Mouse (Mus musculus) CH12.LX (cell line): ENCODE measurements around the gene Slu7. TPM values are rescaled to one million over a fixed set of nuclear protein-coding genes. Genes with fewer than 3 reads are reported as not detected.

Source experiments
- DNase-seq: peaks from one replicate; pipeline ENCODE4 v3.0.0-alpha.2; 2013; ENCODE audit errors: extremely low read depth
- H3K27ac ChIP-seq: 2 replicates; pipeline ENCODE4 v1.5.1; 2012; ENCODE audit warnings: low read depth, mild to moderate bottlenecking, control low read depth, moderate library complexity; ENCODE audit not compliant: insufficient read depth
- H3K27me3 ChIP-seq: replicated peaks from 2 replicates; pipeline ENCODE3; 2012; ENCODE audit warnings: inconsistent platforms
- H3K36me3 ChIP-seq, 2 experiments: replicated peaks in 1 of 2; 2 replicates each; pipeline versions ENCODE3 to v1.6.1; 2012; ENCODE audit warnings: inconsistent platforms in 1 of 2, low read length in 1 of 2, mild to moderate bottlenecking in 1 of 2, mixed read lengths in 1 of 2, moderate library complexity in 1 of 2; ENCODE audit not compliant: control insufficient read depth in 1 of 2, insufficient read depth in 1 of 2
- H3K4me1 ChIP-seq, 2 experiments: 2 replicates each; pipeline ENCODE4 v1.6.1; 2012; ENCODE audit warnings: inconsistent platforms in 1 of 2, moderate library complexity in 1 of 2; ENCODE audit not compliant: insufficient read depth in 2 of 2, control insufficient read depth in 1 of 2
- H3K4me2 ChIP-seq: 2 replicates; pipeline ENCODE4 v1.6.1; 2012; ENCODE audit warnings: low read depth, mild to moderate bottlenecking, control low read depth; ENCODE audit not compliant: poor library complexity, insufficient read depth, severe bottlenecking
- H3K4me3 ChIP-seq, 3 experiments: fragments of 150-350 bp in 1 of 3; sonication (generic) in 1 of 3; replicated peaks in 1 of 3; 2 replicates each; pipeline versions ENCODE3 to v1.5.1; 2011 to 2012; ENCODE audit warnings: low read depth in 2 of 3, low read length in 2 of 3, mild to moderate bottlenecking in 2 of 3, moderate library complexity in 2 of 3, control low read depth in 1 of 3, improper control_type of control experiment in 1 of 3, inconsistent platforms in 1 of 3, mixed read lengths in 1 of 3; ENCODE audit not compliant: poor library complexity in 1 of 3
- H3K79me2 ChIP-seq: replicated peaks from 2 replicates; pipeline ENCODE4 v1.6.1; 2012; ENCODE audit warnings: mild to moderate bottlenecking, moderate library complexity; ENCODE audit not compliant: control insufficient read depth, poor library complexity, insufficient read depth, severe bottlenecking; ENCODE audit errors: extremely low read depth
- H3K9ac ChIP-seq: 2 replicates; pipeline ENCODE4 v1.6.1; 2012; ENCODE audit warnings: low read depth, mild to moderate bottlenecking, control low read depth, moderate library complexity; ENCODE audit not compliant: insufficient read depth
- H3K9me3 ChIP-seq: replicated peaks from 2 replicates; pipeline ENCODE3; 2012; ENCODE audit warnings: low read length, inconsistent platforms, mixed read lengths
- BHLHE40 ChIP-seq: IDR thresholded peaks from 2 replicates; pipeline ENCODE4 v1.6.1; 2011; ENCODE audit warnings: mild to moderate bottlenecking, low read depth, low read length, improper control_type of control experiment
- CHD1 ChIP-seq: IDR thresholded peaks from 2 replicates; pipeline ENCODE4 v1.6.1; 2012; ENCODE audit warnings: low read depth, low read length, improper control_type of control experiment, inconsistent platforms
- CHD2 ChIP-seq: IDR thresholded peaks from 2 replicates; pipeline ENCODE4 v1.6.1; 2011; ENCODE audit warnings: low read length, improper control_type of control experiment
- CTCF ChIP-seq, 2 experiments: IDR thresholded peaks in 1 of 2; conservative IDR thresholded peaks in 1 of 2; 2 replicates each; pipeline ENCODE4 v1.5.1; 2011 to 2012; ENCODE audit warnings: low read depth in 2 of 2, low read length in 2 of 2, improper control_type of control experiment in 1 of 2, inconsistent platforms in 1 of 2, mild to moderate bottlenecking in 1 of 2, moderate library complexity in 1 of 2
- E2F4 ChIP-seq: IDR thresholded peaks from 2 replicates; pipeline ENCODE4 v1.6.1; 2011; ENCODE audit warnings: low read depth, low read length, improper control_type of control experiment; ENCODE audit not compliant: insufficient replicate concordance
- ELF1 ChIP-seq: IDR thresholded peaks from 2 replicates; pipeline ENCODE4 v1.6.1; 2014; ENCODE audit warnings: low read depth, mild to moderate bottlenecking, inconsistent platforms, low read length, improper control_type of control experiment
- EP300 ChIP-seq: IDR thresholded peaks from 2 replicates; pipeline ENCODE4 v1.6.1; 2011; ENCODE audit warnings: low read length, improper control_type of control experiment
- ETS1 ChIP-seq: conservative IDR thresholded peaks from 2 replicates; pipeline ENCODE4 v1.6.1; 2012; ENCODE audit warnings: low read depth, mild to moderate bottlenecking, inconsistent platforms, low read length, improper control_type of control experiment, moderate library complexity
- GABPA ChIP-seq: IDR thresholded peaks from 2 replicates; pipeline ENCODE4 v1.6.1; 2012; ENCODE audit warnings: low read depth, low read length, improper control_type of control experiment, inconsistent platforms; ENCODE audit not compliant: insufficient replicate concordance
- HCFC1 ChIP-seq: IDR thresholded peaks from 2 replicates; pipeline ENCODE4 v1.6.1; 2012; ENCODE audit warnings: low read depth, mild to moderate bottlenecking, inconsistent platforms, low read length, improper control_type of control experiment
- IRF4 ChIP-seq: IDR thresholded peaks from 2 replicates; pipeline ENCODE4 v1.6.1; 2014; ENCODE audit warnings: low read depth, mild to moderate bottlenecking, inconsistent platforms, low read length, improper control_type of control experiment
- JUN ChIP-seq: IDR thresholded peaks from 2 replicates; pipeline ENCODE4 v1.6.1; 2011; ENCODE audit warnings: low read depth, mild to moderate bottlenecking, low read length, improper control_type of control experiment, moderate library complexity; ENCODE audit not compliant: insufficient read depth
- JUND ChIP-seq: conservative IDR thresholded peaks from 2 replicates; pipeline ENCODE4 v1.6.1; 2011; ENCODE audit warnings: low read depth, low read length, improper control_type of control experiment
- KAT2A ChIP-seq: IDR thresholded peaks from 2 replicates; pipeline ENCODE4 v1.6.1; 2012; ENCODE audit warnings: low read length, improper control_type of control experiment, inconsistent platforms; ENCODE audit not compliant: insufficient replicate concordance
- MAFK ChIP-seq: IDR thresholded peaks from 2 replicates; pipeline ENCODE4 v1.6.1; 2011; ENCODE audit warnings: low read length, improper control_type of control experiment; ENCODE audit not compliant: insufficient replicate concordance
- MAX ChIP-seq: IDR thresholded peaks from 2 replicates; pipeline ENCODE4 v1.6.1; 2011; ENCODE audit warnings: low read length, improper control_type of control experiment
- MAZ ChIP-seq: IDR thresholded peaks from 2 replicates; pipeline ENCODE4 v1.6.1; 2012; ENCODE audit warnings: low read depth, mild to moderate bottlenecking, inconsistent platforms, low read length, improper control_type of control experiment, moderate library complexity
- MEF2A ChIP-seq: IDR thresholded peaks from 2 replicates; pipeline ENCODE4 v1.6.1; 2014; ENCODE audit warnings: low read depth, mild to moderate bottlenecking, inconsistent platforms, low read length, improper control_type of control experiment, borderline replicate concordance
- MXI1 ChIP-seq: IDR thresholded peaks from 2 replicates; pipeline ENCODE4 v1.6.1; 2011; ENCODE audit warnings: mild to moderate bottlenecking, low read depth, low read length, improper control_type of control experiment
- MYC ChIP-seq: IDR thresholded peaks from 2 replicates; pipeline ENCODE4 v1.6.1; 2011; ENCODE audit warnings: low read depth, mild to moderate bottlenecking, improper control_type of control experiment, low read length
- NELFE ChIP-seq: IDR thresholded peaks from 2 replicates; pipeline ENCODE4 v1.6.1; 2011; ENCODE audit warnings: low read depth, low read length, improper control_type of control experiment
- NRF1 ChIP-seq: IDR thresholded peaks from 2 replicates; pipeline ENCODE4 v1.6.1; 2014; ENCODE audit warnings: low read depth, mild to moderate bottlenecking, inconsistent platforms, low read length, improper control_type of control experiment, moderate library complexity
- PAX5 ChIP-seq: IDR thresholded peaks from 2 replicates; pipeline ENCODE4 v1.6.1; 2012; ENCODE audit warnings: low read length, inconsistent platforms, mixed read lengths
- POLR2A ChIP-seq: IDR thresholded peaks from 2 replicates; pipeline ENCODE4 v1.6.1; 2011; ENCODE audit warnings: low read depth, mild to moderate bottlenecking, improper control_type of control experiment, low read length
- POLR2AphosphoS2 ChIP-seq: IDR thresholded peaks from 2 replicates; pipeline ENCODE4 v1.6.1; 2011; ENCODE audit warnings: low read depth, low read length, improper control_type of control experiment
- RAD21 ChIP-seq: IDR thresholded peaks from 2 replicates; pipeline ENCODE4 v1.6.1; 2011; ENCODE audit warnings: low read depth, mild to moderate bottlenecking, low read length, improper control_type of control experiment, moderate library complexity
- RCOR1 ChIP-seq: conservative IDR thresholded peaks from 2 replicates; pipeline ENCODE4 v1.6.1; 2012; ENCODE audit warnings: low read depth, mild to moderate bottlenecking, inconsistent platforms, low read length, improper control_type of control experiment
- SIN3A ChIP-seq: IDR thresholded peaks from 2 replicates; pipeline ENCODE4 v1.6.1; 2012; ENCODE audit warnings: low read length, improper control_type of control experiment, inconsistent platforms
- SMC3 ChIP-seq: IDR thresholded peaks from 2 replicates; pipeline ENCODE4 v1.6.1; 2011; ENCODE audit warnings: low read depth, low read length, improper control_type of control experiment
- TBP ChIP-seq: conservative IDR thresholded peaks from 2 replicates; pipeline ENCODE4 v1.6.1; 2011; ENCODE audit warnings: low read depth, low read length, improper control_type of control experiment
- TCF12 ChIP-seq: IDR thresholded peaks from 2 replicates; pipeline ENCODE4 v1.6.1; 2014; ENCODE audit warnings: low read depth, mild to moderate bottlenecking, inconsistent platforms, low read length, improper control_type of control experiment
- UBTF ChIP-seq: IDR thresholded peaks from 2 replicates; pipeline ENCODE4 v1.6.1; 2012; ENCODE audit warnings: low read depth, mild to moderate bottlenecking, inconsistent platforms, low read length, improper control_type of control experiment, moderate library complexity
- USF1 ChIP-seq: IDR thresholded peaks from 2 replicates; pipeline ENCODE4 v1.6.1; 2014; ENCODE audit warnings: low read depth, mild to moderate bottlenecking, inconsistent platforms, low read length, improper control_type of control experiment
- USF2 ChIP-seq: conservative IDR thresholded peaks from 2 replicates; pipeline ENCODE4 v1.6.1; 2011; ENCODE audit warnings: low read depth, low read length, improper control_type of control experiment
- ZC3H11A ChIP-seq: IDR thresholded peaks from 2 replicates; pipeline ENCODE4 v1.6.1; 2012; ENCODE audit warnings: low read depth, mild to moderate bottlenecking, inconsistent platforms, low read length, improper control_type of control experiment
- ZKSCAN1 ChIP-seq: IDR thresholded peaks from 2 replicates; pipeline ENCODE4 v1.6.1; 2012; ENCODE audit warnings: low read depth, inconsistent platforms, low read length, improper control_type of control experiment, borderline replicate concordance
- ZMIZ1 ChIP-seq: IDR thresholded peaks from 2 replicates; pipeline ENCODE4 v1.6.1; 2012; ENCODE audit warnings: low read depth, mild to moderate bottlenecking, inconsistent platforms, low read length, improper control_type of control experiment
- ZNF384 ChIP-seq: IDR thresholded peaks from 2 replicates; pipeline ENCODE4 v1.6.1; 2012; ENCODE audit warnings: low read depth, low read length, improper control_type of control experiment, inconsistent platforms
- dilution Hi-C: fragments of 300-500 bp; cut with MboI; formaldehyde crosslinking; loops from 2 replicates; pipeline ENCODE4 v1.14.3; 2020; ENCODE audit warnings: low sequenced_read_pairs; ENCODE audit not compliant: extremely low pct_unique_long_range_greater_than_20kb, extremely low pct_ligation_motif_present
- in situ Hi-C: fragments of 300-500 bp; cut with MboI; formaldehyde crosslinking; loops from 3 replicates; pipeline ENCODE4 v1.14.3; 2019; ENCODE audit warnings: low sequenced_read_pairs, low pct_ligation_motif_present, low pct_unique_long_range_greater_than_20kb, mixed read lengths
- polyA plus RNA-seq: library from polyadenylated mRNA; unstranded; fragments of >175 nt; gene quantifications from 2 replicates; pipeline ENCODE4 v1.2.1, GENCODE M21; 2012; ENCODE audit warnings: low read depth; ENCODE audit not compliant: insufficient read length
- total RNA-seq, 2 experiments: library from RNA; depleted of rRNA; stranded (reverse); fragments of 300-350 nt in 1 of 2; fragments of >200 nt in 1 of 2; gene quantifications; 2 replicates each; pipeline ENCODE4 v1.2.3; 2012 to 2014

Slu7 gene
- 41.6 and 43.0 TPM in 2 replicates for total RNA-seq (2012; rRNA removed)
- total RNA-seq (2014; rRNA removed): 60.3 and 68.8 TPM in 2 replicates
- 66.8 and 78.7 TPM in 2 replicates for polyA plus RNA-seq

DNA sequence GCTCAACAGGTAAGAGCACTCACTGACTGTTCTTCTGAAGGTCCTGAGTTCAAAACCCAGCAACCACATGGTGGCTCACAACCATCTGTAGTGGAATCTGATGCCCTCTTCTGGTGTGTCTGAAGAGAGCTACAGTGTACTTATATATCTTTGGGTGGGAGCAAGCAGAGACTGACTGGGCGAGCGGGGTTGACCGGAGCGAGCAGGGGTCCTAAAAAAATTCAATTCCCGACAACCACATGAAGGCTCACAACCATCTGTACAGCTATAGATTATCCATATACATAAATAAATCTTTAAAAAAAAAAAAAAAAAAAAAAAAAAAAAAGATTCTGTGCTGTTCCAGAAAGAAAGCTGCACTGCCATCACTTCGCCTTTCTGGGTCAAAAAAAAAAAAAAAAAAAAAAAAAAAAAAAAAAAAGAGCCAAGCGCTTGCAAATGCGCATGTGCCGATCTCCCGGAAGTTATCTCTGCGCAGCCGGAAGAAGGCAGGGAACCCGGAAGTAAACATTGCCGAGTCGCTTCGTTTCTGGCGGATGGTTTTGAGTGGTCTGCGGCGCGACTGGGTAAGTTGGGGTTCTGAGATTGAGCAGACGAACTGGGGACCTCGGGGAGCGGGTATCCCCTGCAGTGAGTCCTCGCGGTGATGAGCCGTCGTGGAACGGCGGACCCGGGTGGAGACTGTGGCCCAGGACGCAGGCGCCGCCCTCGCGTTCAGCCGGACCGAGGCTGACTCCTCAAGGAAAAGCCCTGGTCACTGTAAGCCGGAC, at the start of gene Slu7:
Gene Slu7, plus strand, starts transcription at position 491 of the 770 bp plus-strand sequence.
- peaks cover 7 to 14% of the 10 kb centered on the region in 2 experiments for H3K4me1 ChIP-seq
- H3K27ac ChIP-seq: peak within 1 kb of the TSS; percentile 23; the same call in 1 of the 2 replicates
- peak within 1 kb of the TSS; percentile 89 for H3K9ac ChIP-seq
- H3K9me3 ChIP-seq: no peaks in the 10 kb centered on the region
- TF ChIP-seq ZMIZ1: no peak
- TF ChIP-seq MAZ: no peak
- TF ChIP-seq MAX: no peak; the same call in 1 of the 2 replicates
- no peak for TF ChIP-seq RAD21
- no peak for TF ChIP-seq ZC3H11A
- TF ChIP-seq POLR2AphosphoS2: peak; percentile 62; the same call in 1 of the 2 replicates
- TF ChIP-seq MXI1: peak; percentile 81
- TF ChIP-seq TBP: peak; percentile 83; the same call in 1 of the 2 replicates
- TF ChIP-seq USF1: no peak
- no peak for TF ChIP-seq ZKSCAN1
- TF ChIP-seq ZNF384: peak; percentile 98
- no peak for TF ChIP-seq JUND
- TF ChIP-seq PAX5: no peak
- no peak; the same call in 1 of the 2 replicates for TF ChIP-seq GABPA
- TF ChIP-seq SMC3: no peak
- TF ChIP-seq BHLHE40: no peak
- TF ChIP-seq MYC: no peak
- TF ChIP-seq E2F4: no peak
- TF ChIP-seq IRF4: no peak
- no peak for TF ChIP-seq CHD1
- peak; percentile 87; the same call in 1 of the 2 replicates for TF ChIP-seq KAT2A
- no peak for TF ChIP-seq MEF2A
- TF ChIP-seq CHD2: peak; percentile 60; the same call in 1 of the 2 replicates
- TF ChIP-seq HCFC1: peak; percentile 91
- peak; percentile 84 for TF ChIP-seq NRF1
- TF ChIP-seq EP300: no peak
- no peak for TF ChIP-seq MAFK
- TF ChIP-seq NELFE: peak; percentile 72
- peak in 1 of 2 experiments; percentile 34; a peak in 2 of 4 replicates for TF ChIP-seq CTCF (conservative IDR thresholded peaks at IDR 0.05 in 1 of 2, IDR thresholded peaks at IDR 0.05 in 1 of 2; ENCODE audit: low read depth in 2 of 2, low read length in 2 of 2)
- no peak for TF ChIP-seq ETS1
- peak; percentile 100 for TF ChIP-seq SIN3A
- peak; percentile 99 for TF ChIP-seq ELF1
- TF ChIP-seq POLR2A: peak; percentile 80
- no peak for TF ChIP-seq USF2
- no peak for TF ChIP-seq JUN
- TF ChIP-seq TCF12: peak; percentile 67
- no peak for TF ChIP-seq UBTF
- no peak for TF ChIP-seq RCOR1
- in situ Hi-C loops: no loop called here
- peak within 1 kb of the TSS; percentile 81 to 100 (median 99) for H3K4me3 ChIP-seq
- dilution Hi-C loops: no loop called here
- peak; percentile 90 for DNase-seq
- peaks cover 32% of the 10 kb centered on the region for H3K79me2 ChIP-seq
- H3K4me2 ChIP-seq: peak within 1 kb of the TSS; percentile 100
- peaks cover 11 to 27% of the 10 kb centered on the region in 2 experiments for H3K36me3 ChIP-seq
- H3K27me3 ChIP-seq: no peaks in the 10 kb centered on the region
